Comparison of ENCODE assay signal across 8 mouse cellular contexts in the genomic region with DNA sequence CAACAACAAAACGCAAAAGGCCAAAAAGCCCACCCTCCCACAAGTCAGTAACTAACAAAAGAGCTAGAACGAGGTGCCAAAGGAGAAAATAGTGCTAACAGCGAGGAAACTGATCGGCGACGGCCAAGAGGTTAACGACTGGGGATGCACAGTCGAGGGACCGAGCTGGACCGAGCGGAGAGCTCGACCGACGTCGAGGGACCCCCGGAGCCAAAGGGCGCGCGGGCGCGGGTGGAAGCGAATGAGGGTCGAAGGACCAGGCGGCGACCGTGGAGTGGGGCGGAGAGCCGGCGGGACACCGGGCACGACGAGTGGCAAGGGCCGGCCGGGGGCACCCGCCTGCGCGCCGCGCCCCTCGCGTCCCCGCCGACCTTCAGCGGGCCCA. TPM values are rescaled to one million over a fixed set of nuclear protein-coding genes. Genes with fewer than 3 reads are reported as not detected.
DNase-seq lines count a peak whose midpoint lies in the region; ATAC-seq and TF ChIP-seq lines count a peak whose summit lies in the region.

No protein-coding gene starts in this region.

- DNase-seq in cerebellum, adult 9-10 months: peak; percentile 50
- DNase-seq in cerebellum, adult 11 months: no peak
- no peak for DNase-seq in spleen, adult 2 months (ENCODE audit: low read depth in 1 of 2, low spot score in 2 of 2)
- DNase-seq in spleen, adult 12 weeks (ENCODE audit: low spot score): no peak
- DNase-seq in retina, postnatal 1 day: no peak

- H3K4me1 ChIP-seq in spleen, adult 2 months (ENCODE audit: control insufficient read depth, insufficient read depth, insufficient read length): peaks cover 6% of the 10 kb centered on the region
- H3K4me1 ChIP-seq in limb, embryonic 12.5 days (replicated peaks): peaks cover 9% of the 10 kb centered on the region
- peaks cover 10% of the 10 kb centered on the region; the same call in 1 of the 2 replicates for H3K4me1 ChIP-seq in neural tube, embryonic 14.5 days (ENCODE audit: control insufficient read depth, insufficient read depth, low read length)

- no peak; the same call in none of the 2 replicates for ATAC-seq in limb, embryonic 12.5 days (ENCODE audit: insufficient number of reproducible peaks, insufficient read depth, low FRiP score, low TSS enrichment, low read depth)
- no peak; the same call in 1 of the 2 replicates for ATAC-seq in neural tube, embryonic 14.5 days (ENCODE audit: low read depth)
- ATAC-seq in monocyte, adult 5-6 weeks (replicated peaks; ENCODE audit: insufficient number of reproducible peaks, low FRiP score, low TSS enrichment, poor library complexity, severe bottlenecking): no peak

- peak overlapping the region; percentile 94 for H3K9ac ChIP-seq in limb, embryonic 12.5 days (replicated peaks)
- peak overlapping the region; percentile 93 for H3K9ac ChIP-seq in neural tube, embryonic 14.5 days (replicated peaks; ENCODE audit: low read depth, low read length)

- H3K4me3 ChIP-seq in spleen, adult 2 months (ENCODE audit: extremely low read depth, insufficient read depth, insufficient read length): peak overlapping the region; percentile 51
- peak overlapping the region; percentile 95 for H3K4me3 ChIP-seq in limb, embryonic 12.5 days (replicated peaks)
- peak overlapping the region; percentile 88 for H3K4me3 ChIP-seq in neural tube, embryonic 14.5 days (ENCODE audit: low read depth, low read length)

- H3K4me2 ChIP-seq in limb, embryonic 12.5 days: peak overlapping the region; percentile 64
- H3K4me2 ChIP-seq in neural tube, embryonic 14.5 days (ENCODE audit: low read depth, low read length): peak overlapping the region; percentile 60

- no peak for TF ChIP-seq POLR2A in spleen, adult 2 months (IDR thresholded peaks at IDR 0.05; ENCODE audit: low read depth, low read length)

- no peak for TF ChIP-seq CTCF in spleen, adult 2 months (IDR thresholded peaks at IDR 0.05; ENCODE audit: extremely low read depth, insufficient read depth, insufficient read length, insufficient replicate concordance)

- H3K27me3 ChIP-seq in spleen, adult 2 months (ENCODE audit: control insufficient read depth, insufficient read depth, low read length): peaks cover 17% of the 10 kb centered on the region
- H3K27me3 ChIP-seq in limb, embryonic 12.5 days: no peaks in the 10 kb centered on the region
- H3K27me3 ChIP-seq in neural tube, embryonic 14.5 days (ENCODE audit: control insufficient read depth, insufficient read depth, low read length): no peaks in the 10 kb centered on the region

- no peaks in the 10 kb centered on the region for H3K36me3 ChIP-seq in spleen, adult 2 months (ENCODE audit: control insufficient read depth, insufficient read depth, low read length)
- H3K36me3 ChIP-seq in limb, embryonic 12.5 days: no peaks in the 10 kb centered on the region
- H3K36me3 ChIP-seq in neural tube, embryonic 14.5 days (ENCODE audit: control insufficient read depth, insufficient read depth, low read length): no peaks in the 10 kb centered on the region

- WGBS in spleen, adult 2 months: 2% methylated on average over 42 of the region's 44 CpGs
- under 1% methylated on average over 43 of the region's 44 CpGs for WGBS in limb, embryonic 12.5 days
- 0% methylated on average over 43 of the region's 44 CpGs for WGBS in neural tube, embryonic 14.5 days

- no peaks in the 10 kb centered on the region for H3K9me3 ChIP-seq in limb, embryonic 12.5 days
- no peaks in the 10 kb centered on the region for H3K9me3 ChIP-seq in neural tube, embryonic 14.5 days (ENCODE audit: control insufficient read depth, low read length)

- H3K27ac ChIP-seq in spleen, adult 2 months (ENCODE audit: insufficient read depth, low read length): no peak overlapping the region
- peak overlapping the region; percentile 87 for H3K27ac ChIP-seq in limb, embryonic 12.5 days
- peak overlapping the region; percentile 86 for H3K27ac ChIP-seq in neural tube, embryonic 14.5 days (ENCODE audit: low read depth, low read length)

RNA-seq across cellular contexts. Expression of gene Fam135a, which starts 0.6 kb away (rescaled TPM):
- 0.89 and 0.95 TPM in 2 replicates for polyA plus RNA-seq in spleen, adult 2 months (2012; rRNA removed)
- 49.1 and 51.9 TPM in 2 replicates for polyA plus RNA-seq in limb, embryonic 12.5 days (2016; fragmentation: Nextera tagmentation; extraction: Ambion mirVana)
- polyA plus RNA-seq in neural tube, embryonic 14.5 days (2014; fragmentation: Nextera tagmentation; extraction: Ambion mirVana): 30.0 and 34.9 TPM in 2 replicates
- total RNA-seq in monocyte, adult 5-6 weeks (2017): 4.8 to 8.4 TPM (median 7.1 TPM) in 3 replicates

Comparison
In these comparisons a context has a peak if more than half of its experiments do, and no peak if none do; other contexts are left out.
1. RNA of gene Fam135a, which starts 0.6 kb away (polyA plus RNA-seq): 49.1 to 51.9 TPM in limb, embryonic 12.5 days and 30.0 to 34.9 TPM in neural tube, embryonic 14.5 days; 0.89 to 0.95 TPM in spleen, adult 2 months; every median in the first group is over 10 times any median in the second.
2. Peak in every context shown above with its lines, with median percentiles within 50 percentile points of each other: H3K4me3 ChIP-seq.